Mouse (Mus musculus) kidney, adult 11 months (tissue): ENCODE data around the gene Gnat1.

Experiments
- DNase-seq: peaks from one replicate; pipeline ENCODE4 v3.0.0; 2022

Gene Gnat1

DNA sequence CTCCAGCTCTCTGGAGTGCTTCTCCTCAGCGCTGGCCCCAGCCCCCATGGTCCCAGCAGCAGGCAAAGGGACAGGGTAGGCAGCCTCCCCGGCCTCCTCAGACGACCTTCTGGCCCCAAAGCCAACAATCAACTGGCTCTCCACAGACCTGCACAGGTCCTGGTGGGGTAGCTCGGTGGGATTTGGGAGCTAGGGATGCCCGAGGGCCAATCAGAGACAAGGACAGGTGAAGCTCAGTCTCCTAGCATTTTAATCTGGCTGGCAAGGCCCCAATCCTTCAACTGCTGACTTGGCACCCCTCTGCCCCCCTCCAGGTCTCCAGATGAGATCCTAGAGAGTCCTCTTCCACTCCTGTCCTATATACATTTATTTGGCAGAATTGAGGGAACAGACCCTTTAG lies at the start of gene Gnat1:
Gene Gnat1, minus strand, starts transcription at position 212 of the 400 bp plus-strand sequence.
- DNase-seq = no peak

DNA sequence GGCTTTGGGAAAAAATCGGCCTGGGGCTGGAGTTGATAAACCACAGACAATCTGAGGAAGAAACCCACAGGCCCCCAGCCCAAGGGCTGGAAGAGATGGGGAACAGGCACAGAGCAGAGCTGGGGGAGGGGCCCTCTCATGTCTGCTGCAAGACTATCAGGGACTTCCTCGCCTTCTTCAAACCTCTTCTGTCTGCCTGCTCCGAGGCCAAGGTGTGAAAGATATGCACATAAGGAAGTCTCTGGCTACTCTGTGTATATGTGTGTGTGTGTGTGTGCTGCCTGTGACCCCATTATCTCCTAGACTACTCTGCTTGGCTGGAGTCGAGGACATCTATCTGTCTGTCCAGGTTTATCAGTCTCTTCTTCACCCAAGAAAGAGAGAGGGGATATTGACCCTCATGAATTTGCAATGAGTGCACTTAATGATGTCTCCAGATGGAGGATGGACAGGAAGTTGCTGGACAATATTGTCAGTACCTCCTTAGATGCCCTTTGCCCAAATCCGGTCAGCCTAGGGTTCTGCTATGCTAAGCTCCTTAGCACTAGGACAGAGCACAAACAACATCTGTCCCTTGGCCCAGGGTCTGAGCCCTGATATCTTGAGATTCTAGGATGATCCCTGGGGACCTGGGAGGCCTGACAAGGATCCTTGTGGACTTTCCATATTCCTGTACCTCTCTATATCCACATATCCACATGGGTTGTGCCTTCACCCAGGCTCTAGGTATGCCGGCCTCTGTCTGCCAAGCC lies 49.6 kb upstream of the Gnat1 start:
- no peak for DNase-seq

GRCm38 (mm10) chr9:107727041-107727440 lies 47.5 kb upstream of the Gnat1 start:
- DNase-seq = no peak

DNA sequence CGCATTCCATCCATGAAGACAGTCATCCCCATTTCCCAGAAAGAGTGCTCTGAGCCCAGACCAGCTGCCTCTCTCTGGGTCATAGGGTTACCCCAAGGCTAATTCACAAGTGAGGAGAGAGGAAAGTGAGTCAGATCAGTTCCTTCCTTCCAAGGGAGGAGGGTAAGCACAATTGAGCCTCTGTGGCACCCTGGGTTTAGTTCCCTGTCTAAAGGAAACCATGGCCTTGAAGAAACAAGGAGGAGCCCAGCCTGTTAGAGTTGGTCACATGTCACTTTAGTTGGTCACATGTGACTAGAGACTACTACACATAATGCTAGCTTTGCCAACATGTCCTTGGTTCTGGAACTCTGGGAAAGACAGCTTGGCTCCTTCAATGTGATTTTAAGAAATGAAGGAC lies 45.3 kb upstream of the Gnat1 start:
- no peak for DNase-seq

DNA sequence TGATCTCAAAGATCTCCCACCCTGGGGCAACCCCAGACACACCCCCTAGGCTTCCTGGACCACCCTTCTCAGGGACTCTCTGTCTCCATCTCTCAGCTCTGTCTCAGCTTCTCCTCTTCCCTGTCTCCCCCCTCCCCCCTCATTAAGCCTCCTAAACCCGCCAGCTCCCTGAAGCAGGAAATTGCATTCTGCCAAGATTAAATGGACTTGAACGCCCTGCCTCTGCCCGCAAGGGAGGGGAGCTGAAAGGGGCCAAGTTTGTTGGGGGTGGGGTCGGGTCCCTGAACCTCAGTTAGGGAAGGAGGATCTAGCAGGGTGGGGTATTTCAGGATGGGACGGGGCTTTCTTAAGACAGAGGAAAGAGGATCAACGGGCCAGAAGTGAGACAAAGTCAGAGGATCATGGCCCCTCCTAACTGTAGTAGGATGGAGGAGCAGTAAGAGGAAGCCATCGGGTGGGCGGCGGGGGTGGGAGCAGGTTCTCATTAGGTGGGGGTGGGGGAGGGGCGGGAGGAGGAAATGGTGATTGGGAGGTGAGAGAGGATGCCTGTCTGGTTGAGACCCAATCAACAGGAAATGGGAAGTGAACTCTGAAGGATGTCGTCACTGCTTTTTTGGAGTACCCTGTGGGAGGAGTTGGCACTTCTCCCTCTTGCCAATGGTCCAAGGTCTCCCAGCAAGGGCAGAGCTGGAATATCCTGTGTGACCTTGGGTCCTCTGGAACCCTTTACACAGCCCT lies 44.5 kb upstream of the Gnat1 start:
- DNase-seq = peak; percentile 82

DNA sequence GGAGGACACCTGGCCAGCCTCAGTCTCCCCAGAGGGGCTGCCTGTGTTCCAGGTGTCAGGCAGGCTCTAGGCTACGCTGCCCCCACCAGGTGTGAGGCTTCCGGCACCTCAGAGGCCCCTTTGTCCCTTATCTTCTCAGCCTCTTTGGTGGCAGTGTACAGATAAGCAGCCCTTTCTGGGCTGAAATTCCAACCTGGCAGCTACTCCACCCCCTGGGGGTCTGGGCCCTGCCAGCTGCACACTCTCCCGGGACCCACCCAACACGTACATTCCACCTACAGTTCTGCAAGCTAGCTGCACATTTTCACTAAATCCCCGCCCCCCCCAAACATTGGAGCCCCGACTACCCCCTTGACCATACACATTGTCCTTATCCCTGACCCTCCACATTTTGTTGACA lies 43.8 kb upstream of the Gnat1 start:
- no peak for DNase-seq

DNA sequence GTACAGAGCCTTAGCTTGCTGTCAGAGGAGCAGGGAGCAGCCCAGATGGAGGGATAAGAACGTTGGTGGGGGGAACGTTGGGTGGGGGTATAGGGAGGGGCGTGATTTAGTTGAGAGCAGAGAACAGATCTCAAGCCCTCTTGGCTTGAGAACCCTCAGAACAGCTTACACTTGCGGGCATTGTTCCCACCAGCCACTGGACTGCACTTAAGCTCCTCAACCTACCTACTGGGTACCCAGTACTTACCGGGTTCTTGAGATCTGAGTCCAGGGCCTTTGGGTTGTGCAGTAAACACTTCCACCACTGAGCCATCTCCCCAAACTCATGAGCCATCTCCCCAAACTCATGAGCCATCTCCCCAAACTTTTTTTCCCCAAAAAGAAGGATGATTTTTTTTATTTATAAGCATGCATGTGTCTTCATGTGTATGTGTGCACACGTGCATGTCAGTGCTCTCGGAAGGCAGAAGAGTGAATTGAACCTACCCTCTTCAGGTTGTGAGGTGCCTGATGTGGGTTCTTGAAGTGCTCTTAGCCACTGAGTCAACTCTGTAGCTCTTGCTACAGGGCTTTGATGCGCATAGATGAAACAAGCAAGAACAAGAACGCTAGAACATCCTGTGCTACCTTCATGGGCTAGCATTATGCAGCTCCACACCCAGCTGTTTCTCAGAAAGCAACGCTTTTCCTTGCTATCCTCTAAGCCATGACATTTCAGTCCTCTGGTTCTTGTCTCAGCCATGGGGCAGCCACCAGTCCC lies 39.4 kb upstream of the Gnat1 start:
- DNase-seq = no peak

DNA sequence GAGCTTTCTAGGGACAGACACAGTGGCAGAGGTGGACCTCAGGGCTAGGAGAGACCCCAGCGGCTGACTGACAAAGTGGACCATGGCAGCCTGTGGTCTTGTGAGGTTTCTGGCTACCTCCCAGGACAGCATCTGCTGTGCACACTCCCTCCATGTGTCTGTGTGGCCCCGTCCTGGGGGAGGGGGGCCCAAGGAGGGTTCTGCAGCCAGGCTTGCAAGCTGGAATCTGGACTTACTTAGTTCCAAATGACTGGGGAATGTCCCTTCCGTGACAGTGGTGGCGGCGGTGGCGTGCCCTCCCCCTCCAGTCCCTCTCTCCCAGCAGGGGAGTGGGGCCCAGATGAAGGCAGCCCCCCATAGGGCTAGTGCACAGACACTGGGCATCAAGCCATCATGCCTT lies 37.4 kb upstream of the Gnat1 start:
- DNase-seq = no peak

DNA sequence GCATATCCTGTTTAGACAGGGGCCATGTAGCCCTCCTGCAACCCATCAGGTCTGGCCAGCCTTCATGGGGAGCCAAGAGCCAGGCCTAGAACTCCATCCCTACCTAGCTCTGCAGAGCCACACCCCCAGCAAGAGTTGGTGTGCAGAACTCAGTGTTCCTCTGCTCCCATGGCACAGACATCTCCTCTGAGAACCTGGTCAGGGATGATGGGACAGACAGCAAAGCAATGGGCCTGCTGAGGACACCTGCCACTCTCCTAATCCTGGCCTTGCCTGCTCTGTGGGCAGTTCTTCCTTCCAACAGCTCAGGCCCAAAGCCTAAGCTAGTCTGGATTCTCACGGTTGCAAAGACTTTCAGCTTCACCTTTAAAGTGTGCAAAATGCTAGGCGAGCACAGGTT lies 36.1 kb upstream of the Gnat1 start:
- no peak for DNase-seq

- DNase-seq = peak; percentile 61
These were observed 34.9 kb upstream of the Gnat1 start for GRCm38 (mm10) chr9:107714221-107714952.

- peak; percentile 83 for DNase-seq
These were observed 30.4 kb upstream of the Gnat1 start, which contains the start of gene Sema3f for GRCm38 (mm10) chr9:107709697-107710483. TSS of gene Sema3f (minus strand) at chr9:107710475.

DNA sequence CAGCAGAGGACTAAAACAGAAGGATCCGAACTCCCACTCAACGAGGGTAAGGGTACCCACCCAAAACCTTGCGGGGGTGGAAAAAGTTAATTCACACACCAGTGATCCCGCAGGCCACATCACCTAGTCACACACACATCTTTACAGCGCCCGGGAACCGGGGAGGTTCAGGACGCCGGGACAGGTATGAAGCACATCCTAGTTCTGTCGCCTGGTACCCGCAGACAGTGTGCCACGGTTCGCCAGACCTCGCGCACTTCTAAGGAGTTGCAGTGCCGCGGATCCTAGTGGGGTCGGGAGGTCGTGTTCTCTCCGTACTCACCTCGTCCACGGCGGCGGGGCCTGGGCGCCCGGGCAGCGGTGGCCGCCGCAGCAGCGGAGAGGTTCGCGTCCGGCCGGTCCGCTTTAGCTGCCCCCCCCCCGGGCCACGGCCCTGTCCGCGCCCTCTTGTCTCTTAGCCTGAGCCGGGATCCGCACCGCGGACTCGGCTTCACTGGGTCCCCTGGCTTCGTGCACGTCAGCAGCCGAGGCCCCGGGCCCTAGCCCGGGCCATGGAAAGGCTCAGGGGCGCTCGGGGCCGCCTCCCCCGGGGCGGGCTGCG lies 29.7 kb upstream of the Gnat1 start:
- DNase-seq = no peak

DNA sequence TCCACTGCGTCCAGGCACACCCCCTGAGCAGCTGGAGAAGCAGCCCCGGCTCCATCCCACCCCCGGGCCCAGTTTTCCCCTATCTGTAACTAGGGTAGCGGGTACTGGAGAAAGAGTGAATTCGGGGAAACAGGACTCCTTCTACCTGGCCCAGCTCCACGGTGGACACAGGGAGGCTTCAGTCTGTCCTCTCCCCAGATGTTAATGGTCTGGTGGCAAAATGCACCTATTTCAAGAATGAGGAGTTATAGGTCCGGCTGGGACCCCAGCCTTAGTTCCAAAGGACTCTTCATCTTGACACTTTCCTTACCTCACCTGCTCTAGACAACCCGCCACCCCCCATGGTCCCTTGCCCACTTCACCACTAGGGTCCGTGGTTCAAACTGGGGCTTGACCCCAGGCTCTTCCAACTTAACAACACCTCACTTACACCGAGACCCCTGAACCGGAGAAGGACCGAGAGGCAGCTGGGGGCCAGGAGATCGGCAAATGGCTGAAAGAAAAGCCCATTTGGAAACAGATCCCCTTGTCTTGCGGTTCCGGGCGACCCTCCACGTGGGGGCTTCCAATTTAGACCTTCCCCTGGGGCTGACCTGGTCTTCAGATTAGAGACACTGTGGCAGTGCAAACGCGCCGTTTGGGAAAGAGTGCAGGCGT lies 29.1 kb upstream of the Gnat1 start:
- DNase-seq = no peak

GRCm38 (mm10) chr9:107707701-107708438 lies 28.4 kb upstream of the Gnat1 start:
- no peak for DNase-seq

- no peak for DNase-seq
These were observed 27.3 kb upstream of the Gnat1 start for GRCm38 (mm10) chr9:107706781-107707211.

GRCm38 (mm10) chr9:107703337-107704122 lies 24.0 kb upstream of the Gnat1 start:
- no peak for DNase-seq

DNA sequence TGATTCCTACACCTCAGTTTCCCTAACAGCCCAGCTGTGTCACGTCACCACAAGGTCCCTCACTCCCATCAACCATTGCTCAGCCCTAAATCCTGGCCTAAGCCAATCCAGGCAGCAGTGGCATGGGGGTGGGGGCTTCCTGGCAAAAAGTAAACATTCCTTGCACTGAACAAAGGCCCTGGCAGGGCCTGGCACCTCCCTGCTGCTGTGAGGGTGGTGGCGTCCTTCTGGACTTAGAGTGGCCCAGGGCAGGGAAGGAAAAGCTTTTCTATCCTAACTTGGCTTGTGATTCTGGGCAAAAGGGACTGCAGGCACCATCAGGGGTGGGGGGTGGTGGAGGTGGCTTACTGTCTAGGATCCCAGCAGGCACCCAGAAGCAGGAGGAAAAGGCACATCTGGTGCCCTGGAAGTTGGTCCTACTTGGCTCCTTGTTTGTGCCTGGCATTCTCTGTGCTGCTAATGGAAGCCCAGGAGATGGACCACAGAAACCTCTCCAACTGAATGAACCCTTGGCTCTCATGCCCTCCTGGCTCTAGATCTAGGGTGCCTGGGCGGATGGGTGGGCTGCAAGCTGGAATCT lies 23.2 kb upstream of the Gnat1 start:
- DNase-seq = no peak

DNA sequence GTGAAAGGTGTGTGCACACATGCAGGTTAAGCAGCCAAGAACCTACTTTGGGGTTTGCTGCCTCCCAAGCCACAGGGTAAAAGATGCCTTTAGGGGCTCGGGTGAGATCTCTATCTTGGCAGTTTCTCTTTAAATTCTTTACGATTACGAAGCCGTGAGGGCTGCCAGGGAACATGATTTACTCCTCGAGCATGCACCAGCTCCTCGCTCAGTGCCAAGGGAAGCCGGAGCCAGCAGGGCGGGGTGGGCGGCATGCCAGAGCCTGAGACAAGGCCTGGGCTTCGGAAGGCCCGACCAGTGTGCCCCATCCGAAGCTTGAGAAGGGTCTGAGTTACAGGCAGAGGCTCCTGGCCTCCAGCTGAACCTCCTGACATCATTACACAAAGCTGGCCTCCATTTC lies 22.1 kb upstream of the Gnat1 start:
- DNase-seq = peak; percentile 72

- no peak for DNase-seq
These were observed 20.6 kb upstream of the Gnat1 start for GRCm38 (mm10) chr9:107700114-107700571.
